26 mouse cellular contexts compared by ENCODE assay signal in genomic region chr4:152206199-152206598, GRCm38 (mm10). TPM values are rescaled to one million over a fixed set of nuclear protein-coding genes. Genes with fewer than 3 reads are reported as not detected.
A peak's percentile ranks its signal among the peaks of the same experiment; 100 is the strongest.
DNase-seq lines count a peak whose midpoint lies in the region; ATAC-seq and TF ChIP-seq lines count a peak whose summit lies in the region.
"Had no signal": no experiment of that assay in that cellular context is flagged by ENCODE, and none has a peak within 500 bp of the region (broad histone marks: within the 10 kb centered on the region; RNA-seq: fewer than 3 reads in every experiment).

No protein-coding gene starts in this region.

- H3K27me3 ChIP-seq in heart, embryonic 13.5 days (replicated peaks), result no peaks in the 10 kb centered on the region
- H3K27me3 ChIP-seq in C2C12 (ENCODE audit: control insufficient read depth, insufficient read depth, insufficient read length), result no peaks in the 10 kb centered on the region
- H3K27me3 ChIP-seq in limb, embryonic 13.5 days, result no peaks in the 10 kb centered on the region
- no peaks in the 10 kb centered on the region for H3K27me3 ChIP-seq in hindbrain, embryonic 11.5 days (ENCODE audit: control insufficient read depth, insufficient read depth, low read length)
- H3K27me3 ChIP-seq: heart, embryonic 12.5 days; hindbrain, embryonic 12.5 days; kidney, embryonic 15.5 days; liver, embryonic 13.5 days; megakaryocyte, embryonic 14.5 days; midbrain, embryonic 15.5 days had no signal

- peaks cover 63% of the 10 kb centered on the region for H3K4me1 ChIP-seq in heart, embryonic 13.5 days
- H3K4me1 ChIP-seq in limb, embryonic 13.5 days, result peaks cover 28% of the 10 kb centered on the region
- no peaks in the 10 kb centered on the region for H3K4me1 ChIP-seq in hindbrain, embryonic 11.5 days (replicated peaks; ENCODE audit: control insufficient read depth, insufficient read depth, low read length)

- no peak for DNase-seq in heart, adult 9 months (ENCODE audit: low spot score in 2 of 2)
- DNase-seq in MN1 (ENCODE audit: low spot score), result peak; percentile 33
- no peak for DNase-seq in cerebellum, adult 11 months
- no peak for DNase-seq in hindbrain, embryonic 11.5 days (ENCODE audit: low spot score)
- no peak for DNase-seq in thymus, postnatal 36 days
- DNase-seq: adrenal gland, postnatal 10 days; cerebellum, adult 8-10 months; cerebellum, postnatal 36 days; kidney, adult 11 months; kidney, postnatal 36 days; layer of hippocampus, adult 9-11 months; liver, embryonic 13.5 days; lung, embryonic 14.5 days; lung, postnatal 36 days had no signal

- peaks cover 17% of the 10 kb centered on the region for H3K36me3 ChIP-seq in heart, embryonic 13.5 days
- H3K36me3 ChIP-seq in C2C12 (ENCODE audit: control insufficient read depth, insufficient read depth), result peaks cover 19% of the 10 kb centered on the region
- no peaks in the 10 kb centered on the region for H3K36me3 ChIP-seq in limb, embryonic 13.5 days
- H3K36me3 ChIP-seq in hindbrain, embryonic 11.5 days (ENCODE audit: control insufficient read depth, insufficient read depth, low read length), result no peaks in the 10 kb centered on the region
- H3K36me3 ChIP-seq: hindbrain, embryonic 12.5 days; kidney, embryonic 15.5 days; liver, embryonic 13.5 days; midbrain, embryonic 15.5 days had no signal

- H3K79me2 ChIP-seq in C2C12 (ENCODE audit: control insufficient read depth, insufficient read depth), result peaks cover 83% of the 10 kb centered on the region

- TF ChIP-seq CTCF in C2C12 (IDR thresholded peaks at IDR 0.05; ENCODE audit: control insufficient read depth, insufficient read depth, insufficient read length), result no peak

- peaks cover 58% of the 10 kb centered on the region for H3K79me3 ChIP-seq in C2C12 (ENCODE audit: low read depth)

- H3K4me3 ChIP-seq in heart, embryonic 13.5 days, result no peak overlapping the region
- no peak overlapping the region for H3K4me3 ChIP-seq in C2C12 (ENCODE audit: insufficient read depth, poor library complexity, severe bottlenecking)
- no peak overlapping the region for H3K4me3 ChIP-seq in limb, embryonic 13.5 days
- no peak overlapping the region for H3K4me3 ChIP-seq in hindbrain, embryonic 11.5 days (ENCODE audit: low read depth, low read length)
- H3K4me3 ChIP-seq: heart, embryonic 12.5 days; hindbrain, embryonic 12.5 days; kidney, embryonic 15.5 days; liver, embryonic 13.5 days; megakaryocyte, embryonic 14.5 days; midbrain, embryonic 15.5 days had no signal

- no peaks in the 10 kb centered on the region for H3K9me3 ChIP-seq in heart, embryonic 13.5 days
- no peaks in the 10 kb centered on the region for H3K9me3 ChIP-seq in limb, embryonic 13.5 days
- H3K9me3 ChIP-seq in hindbrain, embryonic 11.5 days (ENCODE audit: control insufficient read depth, low read length), result no peaks in the 10 kb centered on the region
- H3K9me3 ChIP-seq: heart, embryonic 12.5 days; hindbrain, embryonic 12.5 days; kidney, embryonic 15.5 days; liver, embryonic 13.5 days; megakaryocyte, embryonic 14.5 days; midbrain, embryonic 15.5 days had no signal

- no peak for ATAC-seq in heart, embryonic 13.5 days (ENCODE audit: extremely low read depth, insufficient number of reproducible peaks, low FRiP score, low TSS enrichment)
- ATAC-seq in limb, embryonic 13.5 days (ENCODE audit: low FRiP score, low read depth), result peak; percentile 66; the same call in 1 of the 2 replicates
- no peak for ATAC-seq in hindbrain, embryonic 11.5 days (ENCODE audit: low FRiP score)
- ATAC-seq: forebrain, embryonic 14.5 days; midbrain, embryonic 15.5 days had no signal

- 0 out of 2 replicates have a peak overlapping the region, but pooled peaks have one; percentile 33 for H3K9ac ChIP-seq in heart, embryonic 13.5 days
- peak overlapping the region; percentile 4; the same call in 1 of the 2 replicates for H3K9ac ChIP-seq in limb, embryonic 13.5 days
- H3K9ac ChIP-seq in hindbrain, embryonic 11.5 days (ENCODE audit: low read depth, low read length), result no peak overlapping the region
- H3K9ac ChIP-seq: heart, embryonic 12.5 days; hindbrain, embryonic 12.5 days; kidney, embryonic 15.5 days; liver, embryonic 13.5 days; lung, embryonic 14.5 days; midbrain, embryonic 15.5 days had no signal

- WGBS in heart, embryonic 13.5 days, result 63% methylated on average over 6 of the region's 6 CpGs
- WGBS in limb, embryonic 13.5 days, result 29% methylated on average over 6 of the region's 6 CpGs
- 62% methylated on average over 6 of the region's 6 CpGs for WGBS in hindbrain, embryonic 11.5 days

- no peak overlapping the region for H3K4me2 ChIP-seq in heart, embryonic 13.5 days
- no peak overlapping the region for H3K4me2 ChIP-seq in limb, embryonic 13.5 days (replicated peaks)
- H3K4me2 ChIP-seq in hindbrain, embryonic 11.5 days (replicated peaks; ENCODE audit: low read depth, low read length), result no peak overlapping the region
- H3K4me2 ChIP-seq: heart, embryonic 12.5 days; hindbrain, embryonic 12.5 days; kidney, embryonic 15.5 days; liver, embryonic 13.5 days; lung, embryonic 14.5 days; midbrain, embryonic 15.5 days had no signal

- H3K27ac ChIP-seq in heart, embryonic 13.5 days (replicated peaks), result no peak overlapping the region
- no peak overlapping the region for H3K27ac ChIP-seq in limb, embryonic 13.5 days
- no peak overlapping the region for H3K27ac ChIP-seq in hindbrain, embryonic 11.5 days (ENCODE audit: low read depth, low read length)
- H3K27ac ChIP-seq: hindbrain, embryonic 12.5 days; kidney, embryonic 15.5 days; liver, embryonic 13.5 days; midbrain, embryonic 15.5 days had no signal

- H3ac ChIP-seq in C2C12 (ENCODE audit: control insufficient read depth, insufficient read length, low read depth), result no peak overlapping the region

TF ChIP-seq in C2C12, 6 proteins besides CTCF, POLR2A, EP300 and RAD21:
- TF ChIP-seq MYOD1 (IDR thresholded peaks at IDR 0.05; ENCODE audit: control insufficient read depth, insufficient read length, low read depth) (peak; percentile 83), USF1 (IDR thresholded peaks at IDR 0.05; ENCODE audit: low read depth) (no peak), FOSL1 (IDR thresholded peaks at IDR 0.05; ENCODE audit: insufficient read depth, low read length, poor library complexity, severe bottlenecking) (no peak), CEBPB (IDR thresholded peaks at IDR 0.05; ENCODE audit: low read depth) (no peak)

RNA-seq across cellular contexts. Expression of gene Acot7, which starts 28.3 kb away (rescaled TPM):
- 73.9 and 84.7 TPM in 2 replicates for polyA plus RNA-seq in heart, embryonic 13.5 days (2015; fragmentation: Nextera tagmentation; extraction: Ambion mirVana)
- 344 TPM for polyA plus RNA-seq in C2C12 (2012; fragmentation: generic; extraction: Trizol)
- polyA plus RNA-seq in limb, embryonic 13.5 days (2015; fragmentation: Nextera tagmentation; extraction: Ambion mirVana), result 49.0 and 53.2 TPM in 2 replicates
- polyA plus RNA-seq in hindbrain, embryonic 11.5 days (2014; fragmentation: Nextera tagmentation; extraction: Ambion mirVana), result 116 and 125 TPM in 2 replicates

RNA-seq across cellular contexts. Expression of gene Hes2, which starts 47.5 kb away (rescaled TPM):
- not detected in 2 replicates for polyA plus RNA-seq in heart, embryonic 13.5 days (2015; fragmentation: Nextera tagmentation; extraction: Ambion mirVana)
- polyA plus RNA-seq in C2C12 (2012; fragmentation: generic; extraction: Trizol), result not detected
- polyA plus RNA-seq in limb, embryonic 13.5 days (2015; fragmentation: Nextera tagmentation; extraction: Ambion mirVana), result not detected in 2 replicates
- 2.7 and 4.3 TPM in 2 replicates for polyA plus RNA-seq in hindbrain, embryonic 11.5 days (2014; fragmentation: Nextera tagmentation; extraction: Ambion mirVana)
- polyA plus RNA-seq: forebrain, embryonic 14.5 days; frontal cortex, adult 2 months; heart, embryonic 12.5 days; limb, embryonic 11.5 days; liver, embryonic 13.5 days; lung, embryonic 14.5 days; midbrain, embryonic 15.5 days; spleen, adult 2 months had no signal

RNA-seq across cellular contexts. Expression of gene Espn, which starts 54.0 kb away (rescaled TPM):
- polyA plus RNA-seq in heart, embryonic 13.5 days (2015; fragmentation: Nextera tagmentation; extraction: Ambion mirVana), result 0.87 and 1.1 TPM in 2 replicates
- 0.97 TPM for polyA plus RNA-seq in C2C12 (2012; fragmentation: generic; extraction: Trizol)
- polyA plus RNA-seq in limb, embryonic 13.5 days (2015; fragmentation: Nextera tagmentation; extraction: Ambion mirVana), result 0.88 and 1.5 TPM in 2 replicates
- polyA plus RNA-seq in hindbrain, embryonic 11.5 days (2014; fragmentation: Nextera tagmentation; extraction: Ambion mirVana), result 1.4 and 2.0 TPM in 2 replicates
- polyA plus RNA-seq: forebrain, embryonic 14.5 days had no signal
